Comparison of ENCODE assay signal across 11 mouse cellular contexts in the genomic region with DNA sequence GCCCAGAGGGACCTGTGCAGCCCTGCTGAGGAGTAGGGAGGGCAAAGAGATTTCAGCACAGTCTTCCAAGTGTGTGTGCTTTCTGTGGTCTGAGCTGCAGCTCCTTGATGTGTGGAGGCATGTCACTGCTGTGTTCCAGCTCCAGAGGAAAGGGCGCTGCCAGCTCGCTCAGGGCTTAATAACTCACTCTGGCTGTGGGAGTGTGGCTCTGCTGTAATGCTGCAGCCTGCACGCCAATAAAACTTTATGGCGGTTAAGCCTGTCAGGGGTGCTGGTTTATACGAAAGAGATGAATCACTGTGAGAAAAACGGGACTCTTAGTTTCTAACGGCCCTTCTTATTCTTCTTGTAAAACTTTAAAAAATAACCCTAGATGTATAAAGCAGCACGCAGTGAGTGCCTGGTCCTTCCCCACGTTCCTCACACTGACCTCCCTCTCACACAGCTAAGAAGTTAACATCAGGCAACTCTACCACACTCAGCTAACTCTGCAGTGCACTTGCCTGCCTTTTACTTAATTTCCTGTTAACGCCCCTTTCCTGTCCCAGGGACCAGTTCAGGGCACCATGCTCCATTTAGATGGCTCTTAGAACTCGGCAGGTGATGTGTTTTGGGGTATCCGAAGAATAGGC. TPM values are rescaled to one million over a fixed set of nuclear protein-coding genes. Genes with fewer than 3 reads are reported as not detected.
DNase-seq lines count a peak whose midpoint lies in the region; ATAC-seq and TF ChIP-seq lines count a peak whose summit lies in the region.
"Had no signal": no experiment of that assay in that cellular context is flagged by ENCODE, and none has a peak within 500 bp of the region (broad histone marks: within the 10 kb centered on the region; RNA-seq: fewer than 3 reads in every experiment).

No protein-coding gene starts in this region.

- H3K4me3 ChIP-seq in hindbrain, embryonic 12.5 days, result no peak overlapping the region
- H3K4me3 ChIP-seq in hindbrain, embryonic 14.5 days (replicated peaks; ENCODE audit: low read length), result no peak overlapping the region
- no peak overlapping the region for H3K4me3 ChIP-seq in stomach, embryonic 14.5 days (ENCODE audit: low read depth, low read length)
- no peak overlapping the region for H3K4me3 ChIP-seq in stomach, postnatal 0 days (ENCODE audit: low read depth, low read length)
- H3K4me3 ChIP-seq in limb, embryonic 10.5 days, result peak overlapping the region; percentile 12; the same call in 1 of the 2 replicates

- H3K9ac ChIP-seq in hindbrain, embryonic 12.5 days, result peak overlapping the region; percentile 25; the same call in 1 of the 2 replicates
- H3K9ac ChIP-seq in hindbrain, embryonic 14.5 days, result no peak overlapping the region
- no peak overlapping the region for H3K9ac ChIP-seq in stomach, embryonic 14.5 days (replicated peaks; ENCODE audit: low read depth, low read length)
- no peak overlapping the region for H3K9ac ChIP-seq in stomach, postnatal 0 days (ENCODE audit: low read length)
- H3K9ac ChIP-seq: liver, embryonic 14.5 days had no signal

- no peaks in the 10 kb centered on the region for H3K36me3 ChIP-seq in hindbrain, embryonic 12.5 days
- H3K36me3 ChIP-seq in hindbrain, embryonic 14.5 days (replicated peaks; ENCODE audit: control insufficient read depth, insufficient read depth), result no peaks in the 10 kb centered on the region
- H3K36me3 ChIP-seq in stomach, embryonic 14.5 days (ENCODE audit: control insufficient read depth, insufficient read depth, low read length), result no peaks in the 10 kb centered on the region
- no peaks in the 10 kb centered on the region for H3K36me3 ChIP-seq in stomach, postnatal 0 days (ENCODE audit: control insufficient read depth, insufficient read depth, low read length)
- peaks cover 1% of the 10 kb centered on the region; the same call in 1 of the 2 replicates for H3K36me3 ChIP-seq in limb, embryonic 10.5 days

- TF ChIP-seq CTCF in stomach, postnatal 0 days (IDR thresholded peaks at IDR 0.05; ENCODE audit: low read depth), result no peak

- no peaks in the 10 kb centered on the region for H3K9me3 ChIP-seq in hindbrain, embryonic 12.5 days (replicated peaks)
- H3K9me3 ChIP-seq in hindbrain, embryonic 14.5 days (ENCODE audit: control insufficient read depth, low read length), result no peaks in the 10 kb centered on the region
- no peaks in the 10 kb centered on the region for H3K9me3 ChIP-seq in stomach, embryonic 14.5 days (ENCODE audit: control insufficient read depth, low read depth, low read length)
- H3K9me3 ChIP-seq in stomach, postnatal 0 days (ENCODE audit: control insufficient read depth, low read length), result no peaks in the 10 kb centered on the region
- H3K9me3 ChIP-seq in limb, embryonic 10.5 days (replicated peaks), result no peaks in the 10 kb centered on the region

- H3K4me1 ChIP-seq in hindbrain, embryonic 12.5 days, result peaks cover 75% of the 10 kb centered on the region
- peaks cover 66% of the 10 kb centered on the region for H3K4me1 ChIP-seq in hindbrain, embryonic 14.5 days (replicated peaks; ENCODE audit: control insufficient read depth, insufficient read depth, low read length)
- H3K4me1 ChIP-seq in stomach, embryonic 14.5 days (ENCODE audit: control insufficient read depth, insufficient read depth, low read length), result peaks cover 28% of the 10 kb centered on the region; the same call in 1 of the 2 replicates
- H3K4me1 ChIP-seq in stomach, postnatal 0 days (replicated peaks; ENCODE audit: control insufficient read depth, insufficient read depth), result peaks cover 2% of the 10 kb centered on the region; the same call in 1 of the 2 replicates
- peaks cover 83% of the 10 kb centered on the region for H3K4me1 ChIP-seq in limb, embryonic 10.5 days

- ATAC-seq in hindbrain, embryonic 12.5 days (ENCODE audit: low FRiP score), result no peak
- no peak for ATAC-seq in hindbrain, embryonic 14.5 days (ENCODE audit: low FRiP score)
- no peak for ATAC-seq in stomach, embryonic 14.5 days (ENCODE audit: insufficient number of reproducible peaks, insufficient read depth, low FRiP score, low read depth)
- ATAC-seq in stomach, postnatal 0 days (ENCODE audit: low FRiP score, low TSS enrichment), result no peak

- no peak overlapping the region for H3K4me2 ChIP-seq in hindbrain, embryonic 12.5 days (replicated peaks)
- H3K4me2 ChIP-seq in hindbrain, embryonic 14.5 days (replicated peaks), result no peak overlapping the region
- H3K4me2 ChIP-seq in stomach, embryonic 14.5 days (replicated peaks; ENCODE audit: low read depth, low read length), result no peak overlapping the region
- H3K4me2 ChIP-seq in stomach, postnatal 0 days (replicated peaks; ENCODE audit: low read depth), result no peak overlapping the region

- no peak for TF ChIP-seq EP300 in stomach, postnatal 0 days (optimal IDR thresholded peaks at IDR 0.05)

- H3K27ac ChIP-seq in hindbrain, embryonic 12.5 days, result peak overlapping the region; percentile 40; the same call in 1 of the 2 replicates
- H3K27ac ChIP-seq in hindbrain, embryonic 14.5 days, result no peak overlapping the region
- peak overlapping the region; percentile 27; the same call in 1 of the 2 replicates for H3K27ac ChIP-seq in stomach, embryonic 14.5 days (ENCODE audit: low read length)
- H3K27ac ChIP-seq in stomach, postnatal 0 days (replicated peaks), result no peak overlapping the region; the same call in 1 of the 2 replicates
- H3K27ac ChIP-seq in limb, embryonic 10.5 days, result peak overlapping the region; percentile 84
- H3K27ac ChIP-seq: liver, embryonic 14.5 days had no signal

- no peak for DNase-seq in hindbrain, embryonic 14.5 days (ENCODE audit: low spot score)
- no peak for DNase-seq in stomach, postnatal 0 days (ENCODE audit: low spot score)
- peak; percentile 54 for DNase-seq in limb, embryonic 10.5 days (ENCODE audit: low spot score)
- no peak for DNase-seq in left cerebral cortex, postnatal 36 days (ENCODE audit: low spot score in 2 of 2)
- DNase-seq in heart, adult 9 months (ENCODE audit: low spot score in 2 of 2), result no peak
- no peak for DNase-seq in spleen, postnatal 10 days (ENCODE audit: low spot score in 2 of 2)
- DNase-seq: cerebellum, postnatal 25 days; right cerebral cortex, adult 18-20 months had no signal

- H3K27me3 ChIP-seq in hindbrain, embryonic 12.5 days, result no peaks in the 10 kb centered on the region; the same call in 1 of the 2 replicates
- H3K27me3 ChIP-seq in hindbrain, embryonic 14.5 days (ENCODE audit: control insufficient read depth, insufficient read depth, low read length), result no peaks in the 10 kb centered on the region
- no peaks in the 10 kb centered on the region for H3K27me3 ChIP-seq in stomach, embryonic 14.5 days (ENCODE audit: control insufficient read depth, insufficient read depth, low read length)
- H3K27me3 ChIP-seq in stomach, postnatal 0 days (ENCODE audit: control insufficient read depth, insufficient read depth, low read length), result no peaks in the 10 kb centered on the region
- no peaks in the 10 kb centered on the region; the same call in 1 of the 2 replicates for H3K27me3 ChIP-seq in limb, embryonic 10.5 days (ENCODE audit: low read depth, poor library complexity, severe bottlenecking)

- intact Hi-C loops in left cerebral cortex, postnatal 36 days (cut with DNase I), result no loop called here

- WGBS in hindbrain, embryonic 12.5 days, result 69% methylated on average over 12 of the region's 12 CpGs
- WGBS in hindbrain, embryonic 14.5 days, result 52% methylated on average over 12 of the region's 12 CpGs
- WGBS in stomach, embryonic 14.5 days, result 47% methylated on average over 12 of the region's 12 CpGs
- 47% methylated on average over 12 of the region's 12 CpGs for WGBS in stomach, postnatal 0 days
- 26% methylated on average over 12 of the region's 12 CpGs for WGBS in limb, embryonic 10.5 days

RNA-seq across cellular contexts. Expression of a gene that starts 20.9 kb away (rescaled TPM):
- polyA plus RNA-seq in hindbrain, embryonic 12.5 days (2016; fragmentation: Nextera tagmentation; extraction: Ambion mirVana), result 111 and 113 TPM in 2 replicates
- 101 and 111 TPM in 2 replicates for polyA plus RNA-seq in hindbrain, embryonic 14.5 days (2014; fragmentation: Nextera tagmentation; extraction: Ambion mirVana)
- 94.2 and 100 TPM in 2 replicates for polyA plus RNA-seq in stomach, embryonic 14.5 days (2014; fragmentation: Nextera tagmentation; extraction: Ambion mirVana)
- polyA plus RNA-seq in stomach, postnatal 0 days (2015; fragmentation: Nextera tagmentation; extraction: Ambion mirVana), result 70.7 and 76.0 TPM in 2 replicates
- polyA plus RNA-seq in limb, embryonic 10.5 days (2016; fragmentation: Nextera tagmentation; extraction: Ambion mirVana), result 138 and 157 TPM in 2 replicates
- 10 to 100 TPM; 84.2 to 96.1 TPM for total RNA-seq in left cerebral cortex, postnatal 36 days (2021)

RNA-seq across cellular contexts. Expression of a gene that starts 21.4 kb away (rescaled TPM):
- polyA plus RNA-seq in hindbrain, embryonic 12.5 days (2016; fragmentation: Nextera tagmentation; extraction: Ambion mirVana), result 8.1 and 9.7 TPM in 2 replicates
- 1.8 and 4.0 TPM in 2 replicates for polyA plus RNA-seq in hindbrain, embryonic 14.5 days (2014; fragmentation: Nextera tagmentation; extraction: Ambion mirVana)
- polyA plus RNA-seq in stomach, embryonic 14.5 days (2014; fragmentation: Nextera tagmentation; extraction: Ambion mirVana), result 6.8 and 6.9 TPM in 2 replicates
- polyA plus RNA-seq in stomach, postnatal 0 days (2015; fragmentation: Nextera tagmentation; extraction: Ambion mirVana), result 3.2 and 3.9 TPM in 2 replicates
- 11.8 and 12.3 TPM in 2 replicates for polyA plus RNA-seq in limb, embryonic 10.5 days (2016; fragmentation: Nextera tagmentation; extraction: Ambion mirVana)
- total RNA-seq in left cerebral cortex, postnatal 36 days (2021), result 10 to 100 TPM in 1 of 2 experiments, 1 to 10 TPM in 1; 8.2 to 11.5 TPM

Comparison
In these comparisons a context has a peak if more than half of its experiments do, and no peak if none do; other contexts are left out.
1. H3K27ac ChIP-seq: peak in hindbrain, embryonic 12.5 days (single experiment), stomach, embryonic 14.5 days (single experiment) and limb, embryonic 10.5 days (single experiment); none in hindbrain, embryonic 14.5 days (single experiment) and stomach, postnatal 0 days (single experiment).